Mouse (Mus musculus) ES-Bruce4 (cell line): Measurements from ENCODE around the gene Selp. TPM values are rescaled to one million over a fixed set of nuclear protein-coding genes. Genes with fewer than 3 reads are reported as not detected.

Source experiments
- H3K27ac ChIP-seq: 2 replicates; pipeline ENCODE4 v1.5.1; 2012; ENCODE audit warnings: low read length, inconsistent platforms; ENCODE audit not compliant: insufficient read depth
- H3K27me3 ChIP-seq: 2 replicates; pipeline ENCODE4 v1.6.1; 2012; ENCODE audit warnings: mild to moderate bottlenecking, low read length, inconsistent platforms; ENCODE audit not compliant: control insufficient read depth, poor library complexity, insufficient read depth, severe bottlenecking
- H3K36me3 ChIP-seq: 2 replicates; pipeline ENCODE4 v1.6.1; 2012; ENCODE audit warnings: inconsistent platforms, mild to moderate bottlenecking, low read length, moderate library complexity; ENCODE audit not compliant: control insufficient read depth, poor library complexity, insufficient read depth, severe bottlenecking
- H3K4me1 ChIP-seq: one replicate; pipeline ENCODE4 v1.8.1; 2011; ENCODE audit warnings: low read length; ENCODE audit not compliant: control insufficient read depth, insufficient read depth
- H3K4me3 ChIP-seq: 2 replicates; pipeline ENCODE4 v1.5.1; 2011; ENCODE audit warnings: low read depth, mild to moderate bottlenecking, low read length
- H3K9ac ChIP-seq: 2 replicates; pipeline ENCODE4 v1.6.1; 2012; ENCODE audit warnings: low read depth, mild to moderate bottlenecking, inconsistent platforms; ENCODE audit not compliant: poor library complexity, severe bottlenecking
- H3K9me3 ChIP-seq: replicated peaks from 2 replicates; pipeline ENCODE4 v1.6.1; 2012; ENCODE audit warnings: mild to moderate bottlenecking, low read length, inconsistent platforms; ENCODE audit not compliant: control insufficient read depth, poor library complexity, insufficient read depth, severe bottlenecking
- CTCF ChIP-seq: IDR thresholded peaks from one replicate; pipeline ENCODE4 v1.8.1; 2011; ENCODE audit warnings: low read depth, low read length
- EP300 ChIP-seq: IDR thresholded peaks from 2 replicates; pipeline ENCODE4 v1.6.1; 2011; ENCODE audit warnings: low read depth, low read length; ENCODE audit not compliant: insufficient read depth
- POLR2A ChIP-seq: IDR thresholded peaks from one replicate; pipeline ENCODE4 v1.8.1; 2011; ENCODE audit warnings: low read length; ENCODE audit not compliant: insufficient read depth
- polyA plus RNA-seq: library from polyadenylated mRNA; stranded (reverse); fragments of >200 nt; gene quantifications from 2 replicates; pipeline ENCODE4 v1.2.4, GENCODE M21; 2011; ENCODE audit warnings: low read depth; ENCODE audit not compliant: missing spikeins, insufficient read depth, insufficient read length

Selp gene
- polyA plus RNA-seq, 1 experiment = 0.76 TPM

DNA sequence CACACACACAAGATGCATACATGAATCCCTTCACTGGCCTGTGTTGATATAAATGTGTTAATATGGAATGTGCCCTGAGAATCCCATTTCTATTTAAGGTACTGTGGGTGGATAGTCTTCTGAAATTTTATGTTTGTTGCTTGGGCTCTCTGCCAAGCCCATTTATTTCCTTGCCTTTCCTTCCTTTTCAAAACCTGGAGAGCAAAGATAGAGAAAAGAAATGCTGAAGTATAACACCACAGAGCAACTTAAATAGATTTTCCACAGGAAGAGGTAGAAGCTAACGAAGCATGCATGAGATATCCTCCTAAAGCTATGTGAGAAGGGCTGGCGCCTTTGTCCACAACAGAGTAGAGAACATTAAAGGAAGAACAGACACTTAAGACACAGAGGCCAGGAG is 5.3 kb upstream of the Selp start:
- no peak overlapping the region for H3K9ac ChIP-seq
- H3K4me3 ChIP-seq = no peak overlapping the region
- H3K27me3 ChIP-seq = no peaks in the 10 kb centered on the region
- H3K9me3 ChIP-seq = no peaks in the 10 kb centered on the region
- no peaks in the 10 kb centered on the region for H3K36me3 ChIP-seq
- no peaks in the 10 kb centered on the region for H3K4me1 ChIP-seq
- no peak overlapping the region for H3K27ac ChIP-seq
- no peak for TF ChIP-seq CTCF
- no peak for TF ChIP-seq POLR2A
- no peak for TF ChIP-seq EP300

DNA sequence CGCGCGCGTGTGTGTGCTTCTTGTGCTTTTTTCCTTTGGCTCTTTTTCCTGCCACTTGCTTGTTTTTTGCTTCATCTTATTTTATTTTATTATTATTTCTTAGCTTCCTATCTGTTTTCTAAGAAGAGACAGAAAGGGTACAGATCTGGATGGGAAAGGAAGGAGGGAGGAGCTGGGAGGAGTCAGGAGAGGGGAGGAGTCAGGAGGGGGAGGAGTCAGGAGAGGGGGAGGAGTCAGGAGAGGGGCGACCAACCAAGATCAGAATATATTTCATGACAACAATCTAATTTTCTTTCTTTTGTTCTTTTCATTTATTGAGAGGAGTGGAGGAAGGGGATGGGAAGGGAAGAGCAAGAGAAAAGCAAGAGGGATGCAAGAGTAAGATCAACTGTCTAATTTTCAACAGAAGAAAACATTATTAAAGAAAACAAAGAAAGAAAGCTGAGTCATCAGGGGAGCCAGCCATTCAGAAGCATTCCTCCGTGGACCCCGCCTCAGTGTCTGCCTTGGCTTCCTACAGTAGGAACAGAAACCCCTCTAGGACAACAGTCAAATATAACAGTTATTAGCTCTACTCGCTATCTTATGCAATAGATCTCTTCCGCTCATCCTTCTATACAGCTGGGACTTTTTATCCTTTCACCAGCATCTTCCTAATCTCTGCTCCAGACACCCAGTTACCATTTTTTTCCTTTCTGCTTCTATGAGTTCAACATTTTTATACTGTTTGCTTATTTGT is 4.3 kb upstream of the Selp start:
- Histone ChIP-seq H3K4me1 (no peaks in the 10 kb centered on the region), H3K4me3 (no peak overlapping the region)
- no peak for TF ChIP-seq EP300

DNA sequence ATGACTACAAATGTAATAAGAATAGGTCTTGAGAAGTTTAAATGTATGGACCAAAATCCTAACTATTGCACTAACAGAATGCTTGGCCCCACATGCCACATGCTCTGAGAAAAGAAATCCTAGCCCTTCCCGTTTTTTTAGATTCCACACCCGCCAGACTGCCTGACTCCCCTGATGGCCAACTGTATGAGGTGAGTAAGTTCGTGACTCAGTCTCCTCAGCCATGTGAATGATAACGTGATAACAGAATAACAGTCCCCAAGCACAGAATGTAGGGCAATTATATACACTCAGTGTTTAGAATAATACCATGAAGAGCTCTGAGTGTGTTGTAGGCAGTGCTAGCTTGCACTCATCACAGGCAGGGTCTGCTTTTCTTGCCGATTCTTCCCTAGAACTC is 784 bp upstream of the Selp start:
- Histone ChIP-seq H3K27ac (no peak overlapping the region), H3K4me3 (no peak overlapping the region), H3K27me3 (no peaks in the 10 kb centered on the region), H3K4me1 (no peaks in the 10 kb centered on the region), H3K9me3 (no peaks in the 10 kb centered on the region), H3K36me3 (no peaks in the 10 kb centered on the region), H3K9ac (no peak overlapping the region)
- TF ChIP-seq EP300 (no peak), CTCF (no peak), POLR2A (no peak)

More for the DNA sequence above, 4.3 kb upstream of the Selp start:
- Histone ChIP-seq H3K9ac (no peak overlapping the region), H3K9me3 (no peaks in the 10 kb centered on the region), H3K27ac (no peak overlapping the region), H3K36me3 (no peaks in the 10 kb centered on the region), H3K27me3 (no peaks in the 10 kb centered on the region)

DNA sequence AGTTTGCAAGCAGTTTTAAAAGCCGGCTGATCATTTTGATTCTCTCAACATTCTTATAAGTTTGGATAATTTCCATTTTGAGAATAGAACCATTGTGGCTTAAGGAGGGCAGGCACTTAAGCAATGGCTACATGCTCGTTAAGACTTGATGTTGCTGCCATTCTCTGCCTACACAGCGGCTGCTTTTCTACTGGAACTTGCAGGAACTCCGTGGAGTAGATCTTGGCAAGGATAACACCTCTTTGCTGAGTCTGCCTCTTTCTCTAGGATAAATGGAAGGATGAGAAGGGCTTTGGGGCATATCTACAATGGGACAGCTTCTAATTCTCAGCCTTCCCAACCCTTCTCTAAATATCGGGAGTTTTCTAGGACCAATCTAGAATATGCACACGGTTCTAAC is 583 bp downstream of the Selp start:
- H3K27me3 ChIP-seq = no peaks in the 10 kb centered on the region
- H3K36me3 ChIP-seq = no peaks in the 10 kb centered on the region
- H3K4me1 ChIP-seq = no peaks in the 10 kb centered on the region
- no peaks in the 10 kb centered on the region for H3K9me3 ChIP-seq
- TF ChIP-seq EP300 = no peak
- TF ChIP-seq CTCF = no peak
- no peak for TF ChIP-seq POLR2A
- H3K4me3 ChIP-seq = no peak overlapping the region
- no peak overlapping the region for H3K9ac ChIP-seq
- no peak overlapping the region for H3K27ac ChIP-seq

DNA sequence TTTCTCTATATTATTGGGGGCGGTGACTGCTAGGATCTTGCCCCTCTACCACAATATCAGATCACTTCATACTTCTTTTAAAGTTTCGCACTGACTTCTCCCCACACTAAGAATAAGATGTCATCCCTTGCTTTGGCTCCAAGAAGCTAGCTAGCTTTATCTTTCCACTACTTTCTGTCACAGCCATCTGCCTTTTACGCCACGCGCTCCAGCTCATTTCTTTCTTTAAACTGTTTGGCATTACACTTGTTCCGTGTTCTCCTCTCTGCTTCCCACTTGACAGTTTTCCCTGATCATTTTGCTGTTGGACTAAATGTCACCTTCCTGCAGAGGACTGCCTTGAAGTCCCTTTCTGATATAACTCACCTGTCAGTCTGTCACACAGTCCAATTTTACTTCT is 2.8 kb downstream of the Selp start:
- no peaks in the 10 kb centered on the region for H3K4me1 ChIP-seq

DNA sequence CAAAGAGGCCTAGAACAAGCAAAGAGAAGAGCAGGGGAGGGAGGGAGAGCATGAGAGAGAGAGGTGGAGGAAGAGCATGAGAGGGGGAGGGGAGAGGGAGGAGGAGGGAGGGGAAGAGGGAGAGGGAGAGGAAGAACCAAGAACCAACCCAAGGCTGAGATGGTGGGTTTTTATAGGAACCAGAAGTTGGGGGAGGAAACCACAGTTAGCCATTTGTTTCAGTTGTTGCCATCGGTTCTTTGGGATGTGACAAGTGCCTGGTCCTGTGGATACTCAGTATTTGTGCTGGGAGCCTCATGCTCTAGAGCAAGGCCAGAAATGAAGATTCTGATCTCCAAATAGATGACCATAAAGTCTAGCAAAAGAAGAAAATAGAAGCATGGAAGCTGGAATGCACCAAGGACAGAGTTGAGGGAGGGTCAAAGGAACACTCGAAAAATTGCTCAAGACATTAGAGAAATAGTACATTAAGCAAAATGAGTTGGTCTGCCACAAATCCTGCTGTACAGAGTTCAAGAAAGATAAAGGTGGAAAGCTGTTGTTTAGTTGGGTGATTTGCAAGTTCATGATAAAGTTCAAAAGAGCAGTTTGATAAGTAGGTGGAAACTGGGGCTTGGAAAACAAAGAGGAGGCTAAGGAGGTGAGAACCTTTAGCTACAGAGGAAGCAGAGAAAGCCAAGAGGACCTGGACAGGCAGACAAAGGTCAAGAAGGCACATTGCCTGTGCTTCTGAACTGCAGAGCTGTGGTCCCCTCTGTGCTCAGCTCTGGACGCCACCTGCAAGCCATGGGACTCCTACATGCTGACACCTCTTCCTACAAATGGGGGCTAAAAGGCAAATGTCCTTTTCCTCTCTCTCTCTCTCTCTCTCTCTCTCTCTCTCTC is 5.1 kb downstream of the Selp start:
- Histone ChIP-seq H3K4me3 (no peak overlapping the region), H3K9me3 (no peaks in the 10 kb centered on the region), H3K4me1 (no peaks in the 10 kb centered on the region), H3K9ac (no peak overlapping the region), H3K36me3 (no peaks in the 10 kb centered on the region), H3K27me3 (no peaks in the 10 kb centered on the region), H3K27ac (no peak overlapping the region)
- TF ChIP-seq POLR2A = no peak
- TF ChIP-seq CTCF = no peak
- no peak for TF ChIP-seq EP300

More for the DNA sequence above, 2.8 kb downstream of the Selp start:
- Histone ChIP-seq H3K9ac (no peak overlapping the region), H3K4me3 (no peak overlapping the region), H3K27me3 (no peaks in the 10 kb centered on the region), H3K9me3 (no peaks in the 10 kb centered on the region), H3K36me3 (no peaks in the 10 kb centered on the region), H3K27ac (no peak overlapping the region)
- no peak for TF ChIP-seq POLR2A
- TF ChIP-seq CTCF = no peak
- no peak for TF ChIP-seq EP300
